8 mouse cellular contexts compared by ENCODE assay signal in the genomic region with DNA sequence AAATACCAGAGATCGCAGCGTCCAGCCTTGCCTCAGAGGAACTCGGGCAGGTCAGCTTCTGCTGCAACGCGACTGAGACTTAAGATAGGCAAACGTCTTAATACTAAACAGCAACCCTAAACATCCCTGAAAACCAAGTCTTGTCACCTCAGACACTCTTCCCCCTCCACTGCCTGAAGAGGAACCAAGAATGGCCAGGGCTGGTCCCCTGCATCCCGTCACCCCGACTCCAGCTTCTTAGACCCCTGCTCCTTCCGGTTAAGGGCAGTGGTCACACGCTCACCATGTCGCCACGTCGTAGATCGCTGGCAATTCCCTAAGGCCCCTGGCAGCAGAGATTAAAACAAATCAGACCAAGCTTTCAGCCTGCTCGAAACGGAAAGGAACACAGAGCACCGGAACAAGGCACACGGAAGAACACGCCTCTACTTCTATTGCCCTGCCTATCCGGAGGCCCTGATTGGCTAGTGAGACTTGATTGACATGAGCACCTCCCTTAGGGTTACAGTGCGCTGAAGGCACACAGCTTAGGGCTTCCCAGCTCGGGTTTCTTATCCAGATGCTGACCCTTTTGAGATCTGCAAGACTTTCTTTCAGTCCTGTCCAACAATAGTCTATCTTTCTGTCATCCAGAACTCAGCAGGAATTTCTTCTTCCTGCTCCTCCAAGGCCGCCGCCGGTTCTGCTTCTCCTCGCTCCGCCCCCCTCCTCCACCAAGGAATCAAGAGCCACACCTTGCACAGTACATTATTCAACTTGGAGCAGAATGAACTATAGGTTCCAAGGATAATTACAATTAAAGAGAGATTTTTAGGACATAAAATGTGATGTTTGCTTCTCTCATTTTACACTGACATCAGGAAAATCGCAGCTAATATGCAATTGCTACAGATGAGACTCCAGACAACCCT. TPM values are rescaled to one million over a fixed set of nuclear protein-coding genes. Genes with fewer than 3 reads are reported as not detected.
DNase-seq lines count a peak whose midpoint lies in the region; ATAC-seq lines count a peak whose summit lies in the region.
"Not testable (repeated sequence)": the region's sequence is repeated elsewhere in the genome, so short reads cannot be mapped to it uniquely, and the experiment has no call there.

Gm49359 (minus strand) TSS at position 409 of the 911 bp plus-strand sequence.

- H3K9me3 ChIP-seq in heart, embryonic 10.5 days; kidney, embryonic 15.5 days (replicated peaks): not testable (repeated sequence)

- peak; percentile 81 to 83 for DNase-seq in B cell, adult 2 months
- DNase-seq in brain, adult 2 months (ENCODE audit: low read depth, low spot score) = peak; percentile 97
- DNase-seq in heart, embryonic 10.5 days (ENCODE audit: low spot score) = peak; percentile 95
- peak; percentile 83 for DNase-seq in liver
- peak; percentile 84 to 88 for DNase-seq in spleen, postnatal 4 days (ENCODE audit: low spot score in 2 of 2)

- peak; percentile 97 for ATAC-seq in erythroblast, adult 5-6 weeks (replicated peaks; ENCODE audit: low FRiP score, poor library complexity, severe bottlenecking)
- ATAC-seq in kidney, embryonic 15.5 days (replicated peaks; ENCODE audit: low FRiP score) = peak; percentile 100
- ATAC-seq in monocyte, adult 5-6 weeks (replicated peaks; ENCODE audit: insufficient number of reproducible peaks, low FRiP score, low TSS enrichment, poor library complexity, severe bottlenecking) = peak; percentile 100

- peak within 1 kb of the TSS; percentile 64 for H3K9ac ChIP-seq in kidney, embryonic 15.5 days

- H3K4me2 ChIP-seq in kidney, embryonic 15.5 days = peak within 1 kb of the TSS; percentile 49

- H3K27ac ChIP-seq in heart, embryonic 10.5 days = peak within 1 kb of the TSS; percentile 81
- H3K27ac ChIP-seq in kidney, embryonic 15.5 days = peak within 1 kb of the TSS; percentile 88

- H3K4me1 ChIP-seq in heart, embryonic 10.5 days; kidney, embryonic 15.5 days: not testable (repeated sequence)

- peaks cover 14% of the 10 kb centered on the region for H3K36me3 ChIP-seq in heart, embryonic 10.5 days
- H3K36me3 ChIP-seq in kidney, embryonic 15.5 days = peaks cover 19% of the 10 kb centered on the region

- not testable (repeated sequence) for H3K27me3 ChIP-seq in heart, embryonic 10.5 days (ENCODE audit: insufficient read depth, poor library complexity, severe bottlenecking); kidney, embryonic 15.5 days

- 3% methylated on average over 28 of the region's 28 CpGs for WGBS in heart, embryonic 10.5 days
- 2% methylated on average over 28 of the region's 28 CpGs for WGBS in kidney, embryonic 15.5 days

- H3K4me3 ChIP-seq in heart, embryonic 10.5 days = peak within 1 kb of the TSS; percentile 70
- peak within 1 kb of the TSS; percentile 69 for H3K4me3 ChIP-seq in kidney, embryonic 15.5 days (replicated peaks)

RNA-seq across cellular contexts. Expression of gene Gm49359, which starts in this region (rescaled TPM):
- 6.1 TPM in 1 of 2 replicates, not detected in the other for total RNA-seq in erythroblast, adult 5-6 weeks (2015; ENCODE audit: low replicate concordance)
- 1.9 and 5.4 TPM in 2 replicates for total RNA-seq in erythroblast, adult 5-6 weeks (2017; ENCODE audit: low replicate concordance)
- 10.3 TPM in 2 replicates for polyA plus RNA-seq in heart, embryonic 10.5 days (2016; fragmentation: Nextera tagmentation; extraction: Ambion mirVana)
- 14.2 and 16.4 TPM in 2 replicates for polyA plus RNA-seq in kidney, embryonic 15.5 days (2015; fragmentation: Nextera tagmentation; extraction: Ambion mirVana)
- total RNA-seq in monocyte, adult 5-6 weeks (2017) = 12.6 to 22.8 TPM (median 22.4 TPM) in 3 replicates

Comparison
In these comparisons a context has a peak if more than half of its experiments do, and no peak if none do; other contexts are left out.
1. Peak in every context shown above with its lines: DNase-seq, ATAC-seq, H3K4me3 ChIP-seq and H3K27ac ChIP-seq.